In genomic region chr6:115792691-115793215, GRCm38 (mm10) we compare ENCODE assay signal across 12 mouse cellular contexts. TPM values are rescaled to one million over a fixed set of nuclear protein-coding genes. Genes with fewer than 3 reads are reported as not detected.
DNase-seq lines count a peak whose midpoint lies in the region; ATAC-seq and TF ChIP-seq lines count a peak whose summit lies in the region.
"Had no signal": no experiment of that assay in that cellular context is flagged by ENCODE, and none has a peak within 500 bp of the region (broad histone marks: within the 10 kb centered on the region; RNA-seq: fewer than 3 reads in every experiment).

No protein-coding gene starts in this region.

- H3K9me3 ChIP-seq in heart, embryonic 11.5 days (replicated peaks; ENCODE audit: control insufficient read depth, low read length) = no peaks in the 10 kb centered on the region
- H3K9me3 ChIP-seq in neural tube, embryonic 15.5 days (replicated peaks) = no peaks in the 10 kb centered on the region
- H3K9me3 ChIP-seq: liver, embryonic 15.5 days had no signal

- H3K9ac ChIP-seq in heart, adult 2 months (ENCODE audit: low read depth, low read length) = peak overlapping the region; percentile 15; the same call in 1 of the 2 replicates
- H3K9ac ChIP-seq in heart, embryonic 11.5 days (ENCODE audit: low read depth, low read length) = no peak overlapping the region
- no peak overlapping the region for H3K9ac ChIP-seq in neural tube, embryonic 15.5 days (replicated peaks)
- H3K9ac ChIP-seq: liver, embryonic 15.5 days had no signal

- TF ChIP-seq CTCF in heart, adult 2 months (IDR thresholded peaks at IDR 0.05) = no peak
- TF ChIP-seq CTCF in spleen, adult 2 months (IDR thresholded peaks at IDR 0.05; ENCODE audit: extremely low read depth, insufficient read depth, insufficient read length, insufficient replicate concordance) = no peak

- H3K36me3 ChIP-seq in heart, adult 2 months (ENCODE audit: control insufficient read depth, insufficient read depth, low read length) = peaks cover 2% of the 10 kb centered on the region
- H3K36me3 ChIP-seq in heart, embryonic 11.5 days (ENCODE audit: control insufficient read depth, insufficient read depth, low read length) = peaks cover 76% of the 10 kb centered on the region
- H3K36me3 ChIP-seq in spleen, adult 2 months (ENCODE audit: control insufficient read depth, insufficient read depth, low read length) = no peaks in the 10 kb centered on the region; the same call in 1 of the 2 replicates
- peaks cover 93% of the 10 kb centered on the region for H3K36me3 ChIP-seq in neural tube, embryonic 15.5 days

- H3K4me2 ChIP-seq in heart, embryonic 11.5 days = no peak overlapping the region
- no peak overlapping the region for H3K4me2 ChIP-seq in neural tube, embryonic 15.5 days
- H3K4me2 ChIP-seq: liver, embryonic 15.5 days had no signal

- TF ChIP-seq POLR2A in heart, adult 2 months (IDR thresholded peaks at IDR 0.05; ENCODE audit: insufficient read depth, low read depth, low read length) = no peak
- no peak for TF ChIP-seq POLR2A in spleen, adult 2 months (IDR thresholded peaks at IDR 0.05; ENCODE audit: low read depth, low read length)

- no peak overlapping the region; the same call in 1 of the 2 replicates for H3K27ac ChIP-seq in heart, adult 2 months
- no peak overlapping the region for H3K27ac ChIP-seq in heart, embryonic 11.5 days (ENCODE audit: low read depth, low read length)
- H3K27ac ChIP-seq in spleen, adult 2 months (ENCODE audit: insufficient read depth, low read length) = 0 out of 2 replicates have a peak overlapping the region, but pooled peaks have one; percentile 35
- no peak overlapping the region for H3K27ac ChIP-seq in neural tube, embryonic 15.5 days (replicated peaks)
- H3K27ac ChIP-seq: liver, embryonic 15.5 days had no signal

- H3K27me3 ChIP-seq in heart, adult 2 months (ENCODE audit: control insufficient read depth, insufficient read depth, low read length) = no peaks in the 10 kb centered on the region
- no peaks in the 10 kb centered on the region for H3K27me3 ChIP-seq in heart, embryonic 11.5 days (ENCODE audit: control insufficient read depth, insufficient read depth, low read length)
- H3K27me3 ChIP-seq in spleen, adult 2 months (ENCODE audit: control insufficient read depth, insufficient read depth, low read length) = no peaks in the 10 kb centered on the region
- no peaks in the 10 kb centered on the region for H3K27me3 ChIP-seq in neural tube, embryonic 15.5 days (replicated peaks)
- H3K27me3 ChIP-seq: liver, embryonic 15.5 days had no signal

- peak; percentile 44 to 48 for DNase-seq in heart, adult 2 months
- no peak for DNase-seq in spleen, adult 2 months (ENCODE audit: low read depth in 1 of 2, low spot score in 2 of 2)
- no peak for DNase-seq in spleen, postnatal 10 days (ENCODE audit: low spot score in 2 of 2)
- DNase-seq in fat pad, adult 2 months (ENCODE audit: extremely low read depth, low read depth, low spot score) = peak; percentile 43
- DNase-seq in naive thymus-derived CD4-positive, alpha-beta T cell, adult 2 months (ENCODE audit: low read depth) = peak; percentile 75
- DNase-seq: adrenal gland, postnatal 36 days; embryo, embryonic 11 days had no signal

- peaks cover 3% of the 10 kb centered on the region; the same call in 1 of the 2 replicates for H3K4me1 ChIP-seq in heart, adult 2 months (ENCODE audit: control insufficient read depth, insufficient read depth, low read length)
- H3K4me1 ChIP-seq in heart, embryonic 11.5 days (ENCODE audit: control insufficient read depth, insufficient read depth, low read length) = no peaks in the 10 kb centered on the region
- H3K4me1 ChIP-seq in spleen, adult 2 months (ENCODE audit: control insufficient read depth, insufficient read depth, insufficient read length) = no peaks in the 10 kb centered on the region
- H3K4me1 ChIP-seq in neural tube, embryonic 15.5 days = 0 out of 2 replicates have a peak, but pooled peaks cover 4% of the 10 kb centered on the region
- H3K4me1 ChIP-seq: liver, embryonic 15.5 days had no signal

- TF ChIP-seq EP300 in heart, adult 2 months (IDR thresholded peaks at IDR 0.05; ENCODE audit: insufficient read depth, low read depth, low read length) = no peak

- intact Hi-C loops in heart, adult 2 months (cut with DNase I) = no loop called here

- ATAC-seq in heart, embryonic 11.5 days (replicated peaks; ENCODE audit: insufficient number of reproducible peaks, low FRiP score, low TSS enrichment) = no peak
- ATAC-seq in monocyte, adult 5-6 weeks (replicated peaks; ENCODE audit: insufficient number of reproducible peaks, low FRiP score, low TSS enrichment, poor library complexity, severe bottlenecking) = no peak
- ATAC-seq in neural tube, embryonic 15.5 days (ENCODE audit: low FRiP score) = no peak

- no peaks in the 10 kb centered on the region for H3K79me2 ChIP-seq in heart, adult 2 months (replicated peaks; ENCODE audit: control insufficient read depth, insufficient read depth, low read length)

- WGBS in heart, adult 2 months = 63% methylated on average over 21 of the region's 21 CpGs
- 89% methylated on average over 21 of the region's 21 CpGs for WGBS in heart, embryonic 11.5 days (ENCODE audit: insufficient replicate concordance)
- WGBS in spleen, adult 2 months = 36% methylated on average over 21 of the region's 21 CpGs
- WGBS in neural tube, embryonic 15.5 days = 90% methylated on average over 21 of the region's 21 CpGs

- no peak overlapping the region for H3K4me3 ChIP-seq in heart, adult 2 months
- H3K4me3 ChIP-seq in heart, embryonic 11.5 days (ENCODE audit: low read depth, low read length) = no peak overlapping the region
- peak overlapping the region; percentile 17; the same call in 1 of the 2 replicates for H3K4me3 ChIP-seq in spleen, adult 2 months (ENCODE audit: extremely low read depth, insufficient read depth, insufficient read length)
- H3K4me3 ChIP-seq in neural tube, embryonic 15.5 days (replicated peaks) = no peak overlapping the region
- H3K4me3 ChIP-seq: liver, embryonic 15.5 days had no signal

RNA-seq across cellular contexts. Expression of gene Rpl32, which starts 15.8 kb away (rescaled TPM):
- 100 to 1,000 TPM; 579 to 679 TPM for total RNA-seq in heart, adult 2 months (2021)
- polyA plus RNA-seq in heart, adult 2 months (2012; rRNA removed) = 328 and 413 TPM in 2 replicates
- 1,431 and 1,576 TPM in 2 replicates for polyA plus RNA-seq in heart, embryonic 11.5 days (2014; fragmentation: Nextera tagmentation; extraction: Ambion mirVana)
- 463 and 551 TPM in 2 replicates for polyA plus RNA-seq in spleen, adult 2 months (2012; rRNA removed)
- 1,916 to 2,189 TPM (median 2,052 TPM) in 3 replicates for total RNA-seq in monocyte, adult 5-6 weeks (2017)
- 1,019 and 1,216 TPM in 2 replicates for polyA plus RNA-seq in neural tube, embryonic 15.5 days (2015; fragmentation: Nextera tagmentation; extraction: Ambion mirVana)

RNA-seq across cellular contexts. Expression of gene Cand2, which starts 18.4 kb away (rescaled TPM):
- 10 to 100 TPM; 69.3 to 77.2 TPM for total RNA-seq in heart, adult 2 months (2021)
- polyA plus RNA-seq in heart, adult 2 months (2012; rRNA removed) = 59.0 and 68.4 TPM in 2 replicates
- 38.8 and 50.8 TPM in 2 replicates for polyA plus RNA-seq in heart, embryonic 11.5 days (2014; fragmentation: Nextera tagmentation; extraction: Ambion mirVana)
- polyA plus RNA-seq in spleen, adult 2 months (2012; rRNA removed) = 3.4 and 4.8 TPM in 2 replicates
- 0.10 to 0.53 TPM (median 0.19 TPM) in 3 replicates for total RNA-seq in monocyte, adult 5-6 weeks (2017)
- 9.8 and 12.2 TPM in 2 replicates for polyA plus RNA-seq in neural tube, embryonic 15.5 days (2015; fragmentation: Nextera tagmentation; extraction: Ambion mirVana)

RNA-seq across cellular contexts. Expression of gene Tmem40, which starts 30.5 kb away (rescaled TPM):
- total RNA-seq in heart, adult 2 months (2021) = 1 to 10 TPM in 1 of 2 experiments, not detected in 1; 2.4 TPM
- polyA plus RNA-seq in heart, adult 2 months (2012; rRNA removed) = 0.47 and 0.92 TPM in 2 replicates
- polyA plus RNA-seq in heart, embryonic 11.5 days (2014; fragmentation: Nextera tagmentation; extraction: Ambion mirVana) = 4.2 and 4.4 TPM in 2 replicates
- polyA plus RNA-seq in spleen, adult 2 months (2012; rRNA removed) = 10.2 and 10.4 TPM in 2 replicates
- total RNA-seq in monocyte, adult 5-6 weeks (2017) = 3.1 to 13.5 TPM in 2 of 3 replicates, not detected in the other
- polyA plus RNA-seq in neural tube, embryonic 15.5 days (2015; fragmentation: Nextera tagmentation; extraction: Ambion mirVana) = 1.6 and 1.8 TPM in 2 replicates

RNA-seq across cellular contexts. Expression of gene Efcab12, which starts 45.5 kb away (rescaled TPM):
- under 1 TPM; 0.16 to 0.26 TPM for total RNA-seq in heart, adult 2 months (2021)
- polyA plus RNA-seq in heart, adult 2 months (2012; rRNA removed) = 0.06 and 0.14 TPM in 2 replicates
- 0.50 and 0.63 TPM in 2 replicates for polyA plus RNA-seq in heart, embryonic 11.5 days (2014; fragmentation: Nextera tagmentation; extraction: Ambion mirVana)
- polyA plus RNA-seq in spleen, adult 2 months (2012; rRNA removed) = 0.06 and 0.15 TPM in 2 replicates
- not detected in 3 replicates for total RNA-seq in monocyte, adult 5-6 weeks (2017)
- 2.7 and 3.0 TPM in 2 replicates for polyA plus RNA-seq in neural tube, embryonic 15.5 days (2015; fragmentation: Nextera tagmentation; extraction: Ambion mirVana)
- total RNA-seq: MEL had no signal

Comparison
In these comparisons a context has a peak if more than half of its experiments do, and no peak if none do; other contexts are left out.
1. DNase-seq: peak in heart, adult 2 months (2 of 2), fat pad, adult 2 months (single experiment) and naive thymus-derived CD4-positive, alpha-beta T cell, adult 2 months (single experiment); none in spleen, adult 2 months (0 of 2) and spleen, postnatal 10 days (0 of 2).